Mouse (Mus musculus): ENCODE results near the gene Kcnj9. TPM values are rescaled to one million over a fixed set of nuclear protein-coding genes. Genes with fewer than 3 reads are reported as not detected.

Kcnj9 gene
- polyA plus RNA-seq (2015; fragmentation: Nextera tagmentation; extraction: Ambion mirVana), result 7.7 and 7.8 TPM in 2 replicates

GRCm38 (mm10) chr1:172329131-172329530 lies at the start of gene Kcnj9:
Gene Kcnj9, minus strand, starts transcription at chr1:172329318.
- H3K27me3 ChIP-seq (ENCODE audit: control insufficient read depth, insufficient read depth, low read depth, low read length), result no peaks in the 10 kb centered on the region; the same call in 1 of the 2 replicates
- peak within 1 kb of the TSS; percentile 61 for H3K9ac ChIP-seq (ENCODE audit: low read depth, low read length)
- WGBS, result 9% methylated on average over 9 of the region's 9 CpGs
- H3K9me3 ChIP-seq (replicated peaks; ENCODE audit: control insufficient read depth, low read length, poor library complexity, severe bottlenecking), result no peaks in the 10 kb centered on the region
- no peaks in the 10 kb centered on the region for H3K36me3 ChIP-seq (ENCODE audit: control insufficient read depth, insufficient read depth, low read length)
- peak within 1 kb of the TSS; percentile 45 for H3K4me3 ChIP-seq (ENCODE audit: low read depth, low read length)
- ATAC-seq, result peak; percentile 94
- peak within 1 kb of the TSS; percentile 79 for H3K4me2 ChIP-seq (ENCODE audit: low read length)
- peaks cover 17% of the 10 kb centered on the region for H3K4me1 ChIP-seq (ENCODE audit: control insufficient read depth, insufficient read depth, low read length)
- H3K27ac ChIP-seq (ENCODE audit: low read length), result peak within 1 kb of the TSS; percentile 66

DNA sequence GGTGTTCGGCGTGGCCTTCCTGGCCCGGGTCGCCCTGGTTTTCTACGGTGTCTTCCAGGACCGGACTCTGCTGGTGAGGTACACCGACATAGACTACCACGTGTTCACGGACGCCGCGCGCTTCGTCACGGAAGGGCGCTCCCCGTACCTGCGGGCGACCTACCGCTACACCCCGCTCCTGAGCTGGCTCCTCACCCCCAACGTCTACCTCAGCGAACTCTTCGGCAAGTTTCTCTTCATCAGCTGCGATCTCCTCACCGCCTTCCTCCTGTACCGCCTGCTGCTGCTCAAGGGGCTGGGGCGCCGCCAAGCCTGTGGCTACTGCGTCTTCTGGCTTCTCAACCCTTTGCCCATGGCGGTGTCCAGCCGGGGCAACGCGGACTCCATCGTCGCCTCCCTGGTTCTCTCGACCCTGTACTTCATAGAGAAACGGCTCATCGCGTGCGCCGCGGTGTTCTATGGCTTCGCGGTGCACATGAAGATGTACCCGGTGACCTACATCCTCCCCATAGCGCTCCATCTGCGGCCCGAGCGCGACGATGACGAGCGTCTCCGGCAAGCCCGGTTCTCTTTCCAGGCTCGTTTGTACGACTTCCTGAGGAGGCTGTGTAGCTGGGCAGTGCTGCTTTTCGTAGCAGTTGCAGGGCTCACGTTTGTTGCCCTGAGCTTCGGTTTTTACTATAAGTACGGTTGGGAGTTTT lies 47.8 kb upstream of the Kcnj9 start:
- Histone ChIP-seq H3K4me3 (ENCODE audit: low read depth, low read length) (peak overlapping the region; percentile 95), H3K36me3 (ENCODE audit: control insufficient read depth, insufficient read depth, low read length) (peaks cover 13% of the 10 kb centered on the region; the same call in 1 of the 2 replicates), H3K27ac (ENCODE audit: low read length) (peak overlapping the region; percentile 80), H3K27me3 (ENCODE audit: control insufficient read depth, insufficient read depth, low read depth, low read length) (no peaks in the 10 kb centered on the region), H3K9ac (ENCODE audit: low read depth, low read length) (peak overlapping the region; percentile 92), H3K4me2 (ENCODE audit: low read length) (peak overlapping the region; percentile 97), H3K9me3 (replicated peaks; ENCODE audit: control insufficient read depth, low read length, poor library complexity, severe bottlenecking) (no peaks in the 10 kb centered on the region), H3K4me1 (ENCODE audit: control insufficient read depth, insufficient read depth, low read length) (peaks cover 39% of the 10 kb centered on the region)
- no peak; the same call in none of the 2 replicates for ATAC-seq
- 3% methylated on average over 62 of the region's 62 CpGs for WGBS

- H3K4me1 ChIP-seq (ENCODE audit: control insufficient read depth, insufficient read depth, low read length), result peaks cover 37% of the 10 kb centered on the region
- peak within 1 kb of the TSS; percentile 92 for H3K9ac ChIP-seq (ENCODE audit: low read depth, low read length)
Observed at GRCm38 (mm10) chr1:172376198-172376667, 47.1 kb upstream of the Kcnj9 start, which contains the start of gene Pigm. Gene Pigm, plus strand, starts transcription at chr1:172376546.

GRCm38 (mm10) chr1:172368768-172369418 lies 39.8 kb upstream of the Kcnj9 start:
- peak; percentile 29; the same call in 1 of the 2 replicates for ATAC-seq
- Histone ChIP-seq H3K27me3 (ENCODE audit: control insufficient read depth, insufficient read depth, low read depth, low read length) (no peaks in the 10 kb centered on the region), H3K9ac (ENCODE audit: low read depth, low read length) (no peak overlapping the region), H3K27ac (ENCODE audit: low read length) (no peak overlapping the region), H3K4me1 (ENCODE audit: control insufficient read depth, insufficient read depth, low read length) (no peaks in the 10 kb centered on the region), H3K4me3 (ENCODE audit: low read depth, low read length) (no peak overlapping the region), H3K4me2 (ENCODE audit: low read length) (peak overlapping the region; percentile 33), H3K9me3 (replicated peaks; ENCODE audit: control insufficient read depth, low read length, poor library complexity, severe bottlenecking) (no peaks in the 10 kb centered on the region), H3K36me3 (ENCODE audit: control insufficient read depth, insufficient read depth, low read length) (no peaks in the 10 kb centered on the region)
- WGBS, result 29% methylated on average over 23 of the region's 23 CpGs

More at GRCm38 (mm10) chr1:172376198-172376667, 47.1 kb upstream of the Kcnj9 start, which contains the start of gene Pigm:
- no peaks in the 10 kb centered on the region for H3K9me3 ChIP-seq (replicated peaks; ENCODE audit: control insufficient read depth, low read length, poor library complexity, severe bottlenecking)
- peak; percentile 99 for ATAC-seq
- H3K36me3 ChIP-seq (ENCODE audit: control insufficient read depth, insufficient read depth, low read length), result peaks cover 11% of the 10 kb centered on the region; the same call in 1 of the 2 replicates
- peak within 1 kb of the TSS; percentile 95 for H3K4me3 ChIP-seq (ENCODE audit: low read depth, low read length)
- WGBS, result under 1% methylated on average over 38 of the region's 39 CpGs
- peak within 1 kb of the TSS; percentile 97 for H3K4me2 ChIP-seq (ENCODE audit: low read length)
- peak within 1 kb of the TSS; percentile 80 for H3K27ac ChIP-seq (ENCODE audit: low read length)
- no peaks in the 10 kb centered on the region for H3K27me3 ChIP-seq (ENCODE audit: control insufficient read depth, insufficient read depth, low read depth, low read length)

- Histone ChIP-seq H3K4me2 (ENCODE audit: low read length) (no peak overlapping the region), H3K4me1 (ENCODE audit: control insufficient read depth, insufficient read depth, low read length) (no peaks in the 10 kb centered on the region), H3K4me3 (ENCODE audit: low read depth, low read length) (no peak overlapping the region), H3K36me3 (ENCODE audit: control insufficient read depth, insufficient read depth, low read length) (no peaks in the 10 kb centered on the region), H3K9me3 (replicated peaks; ENCODE audit: control insufficient read depth, low read length, poor library complexity, severe bottlenecking) (no peaks in the 10 kb centered on the region), H3K9ac (ENCODE audit: low read depth, low read length) (no peak overlapping the region), H3K27ac (ENCODE audit: low read length) (no peak overlapping the region), H3K27me3 (ENCODE audit: control insufficient read depth, insufficient read depth, low read depth, low read length) (no peaks in the 10 kb centered on the region)
- peak; percentile 43; the same call in 1 of the 2 replicates for ATAC-seq
- WGBS, result 7% methylated on average over 6 of the region's 6 CpGs
Observed at GRCm38 (mm10) chr1:172364684-172365083, 35.6 kb upstream of the Kcnj9 start.

DNA sequence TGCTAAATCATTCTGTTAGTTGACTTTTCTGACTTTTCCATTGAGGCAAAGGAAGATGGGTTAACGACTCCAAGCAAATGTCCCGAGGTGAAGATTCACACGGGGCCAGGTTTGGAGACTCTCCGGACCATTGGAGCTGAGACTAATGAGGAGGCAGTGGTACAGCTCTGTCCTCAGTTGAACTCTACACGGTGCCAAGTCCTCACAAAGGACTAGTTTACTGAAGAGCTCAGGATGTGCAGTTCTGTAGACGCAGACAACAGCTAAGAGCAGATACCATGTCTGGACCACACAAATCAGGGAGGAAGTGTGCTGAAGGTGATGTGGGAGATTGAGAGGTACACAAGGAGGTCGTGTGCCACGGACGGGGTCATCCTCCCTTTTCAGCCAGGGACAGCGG lies 29.2 kb upstream of the Kcnj9 start:
- H3K9ac ChIP-seq (ENCODE audit: low read depth, low read length), result no peak overlapping the region
- H3K27ac ChIP-seq (ENCODE audit: low read length), result no peak overlapping the region
- H3K36me3 ChIP-seq (ENCODE audit: control insufficient read depth, insufficient read depth, low read length), result no peaks in the 10 kb centered on the region
- no peaks in the 10 kb centered on the region for H3K9me3 ChIP-seq (replicated peaks; ENCODE audit: control insufficient read depth, low read length, poor library complexity, severe bottlenecking)
- peaks cover 9% of the 10 kb centered on the region for H3K4me1 ChIP-seq (ENCODE audit: control insufficient read depth, insufficient read depth, low read length)
- H3K4me2 ChIP-seq (ENCODE audit: low read length), result no peak overlapping the region
- 64% methylated on average over 10 of the region's 10 CpGs for WGBS
- no peaks in the 10 kb centered on the region for H3K27me3 ChIP-seq (ENCODE audit: control insufficient read depth, insufficient read depth, low read depth, low read length)
- H3K4me3 ChIP-seq (ENCODE audit: low read depth, low read length), result no peak overlapping the region
- ATAC-seq, result no peak

DNA sequence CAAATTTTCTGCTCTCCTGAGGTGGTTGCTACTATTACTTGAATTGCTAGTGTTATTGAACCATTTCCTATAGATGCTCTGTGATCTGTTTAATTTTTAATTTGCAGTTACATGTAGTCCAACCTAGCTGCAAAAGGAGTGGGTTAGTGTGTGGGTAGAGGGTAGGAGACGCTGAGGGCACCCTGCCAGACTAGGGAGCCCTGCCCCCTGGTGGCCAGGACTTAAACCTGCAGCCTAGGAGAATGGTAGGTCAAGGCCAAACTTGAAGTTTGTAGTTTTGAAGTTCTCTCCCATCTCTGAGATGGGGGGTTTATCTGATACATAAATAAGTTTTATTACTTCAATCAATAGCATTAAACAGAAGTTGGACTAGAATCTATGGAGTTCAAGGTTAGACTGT lies 28.4 kb upstream of the Kcnj9 start:
- no peak overlapping the region for H3K27ac ChIP-seq (ENCODE audit: low read length)
- peaks cover 9% of the 10 kb centered on the region for H3K4me1 ChIP-seq (ENCODE audit: control insufficient read depth, insufficient read depth, low read length)
- no peaks in the 10 kb centered on the region for H3K36me3 ChIP-seq (ENCODE audit: control insufficient read depth, insufficient read depth, low read length)
- H3K9ac ChIP-seq (ENCODE audit: low read depth, low read length), result no peak overlapping the region
- H3K4me2 ChIP-seq (ENCODE audit: low read length), result no peak overlapping the region
- no peak for ATAC-seq
- 12% methylated on average over 1 of the region's 1 CpGs for WGBS
- no peak overlapping the region for H3K4me3 ChIP-seq (ENCODE audit: low read depth, low read length)
- no peaks in the 10 kb centered on the region for H3K27me3 ChIP-seq (ENCODE audit: control insufficient read depth, insufficient read depth, low read depth, low read length)
- no peaks in the 10 kb centered on the region for H3K9me3 ChIP-seq (replicated peaks; ENCODE audit: control insufficient read depth, low read length, poor library complexity, severe bottlenecking)

GRCm38 (mm10) chr1:172355336-172355735 lies 26.2 kb upstream of the Kcnj9 start:
- H3K36me3 ChIP-seq (ENCODE audit: control insufficient read depth, insufficient read depth, low read length), result no peaks in the 10 kb centered on the region
- WGBS, result 7% methylated on average over 3 of the region's 3 CpGs
- no peak overlapping the region for H3K4me3 ChIP-seq (ENCODE audit: low read depth, low read length)
- no peak overlapping the region for H3K4me2 ChIP-seq (ENCODE audit: low read length)
- no peaks in the 10 kb centered on the region for H3K9me3 ChIP-seq (replicated peaks; ENCODE audit: control insufficient read depth, low read length, poor library complexity, severe bottlenecking)
- no peak overlapping the region for H3K9ac ChIP-seq (ENCODE audit: low read depth, low read length)
- peaks cover 12% of the 10 kb centered on the region for H3K4me1 ChIP-seq (ENCODE audit: control insufficient read depth, insufficient read depth, low read length)
- peak; percentile 54 for ATAC-seq
- peak overlapping the region; percentile 64; the same call in 1 of the 2 replicates for H3K27ac ChIP-seq (ENCODE audit: low read length)
- no peaks in the 10 kb centered on the region for H3K27me3 ChIP-seq (ENCODE audit: control insufficient read depth, insufficient read depth, low read depth, low read length)

DNA sequence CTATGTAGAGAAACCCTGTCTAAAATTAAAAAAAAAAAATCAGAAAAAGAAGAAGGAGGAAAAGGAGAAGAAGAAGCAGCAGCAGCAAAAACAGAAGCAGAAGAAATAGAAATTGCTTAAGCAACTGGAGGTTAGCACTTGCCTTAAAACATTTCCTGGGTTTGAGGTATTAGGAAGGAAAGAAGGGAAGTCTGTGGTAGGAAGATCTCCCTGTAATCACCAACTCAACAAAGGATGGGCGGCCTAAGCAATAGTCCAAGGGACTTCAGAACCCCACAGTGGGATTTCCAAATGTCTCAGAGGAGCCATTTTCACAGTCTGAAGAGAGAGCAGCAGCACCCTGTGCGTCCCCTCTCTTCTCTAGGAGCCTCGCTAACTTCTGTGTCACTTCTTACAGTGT lies 23.3 kb upstream of the Kcnj9 start:
- peaks cover 19% of the 10 kb centered on the region for H3K4me1 ChIP-seq (ENCODE audit: control insufficient read depth, insufficient read depth, low read length)
- H3K4me2 ChIP-seq (ENCODE audit: low read length), result no peak overlapping the region
- H3K4me3 ChIP-seq (ENCODE audit: low read depth, low read length), result no peak overlapping the region
- no peaks in the 10 kb centered on the region for H3K36me3 ChIP-seq (ENCODE audit: control insufficient read depth, insufficient read depth, low read length)
- H3K9ac ChIP-seq (ENCODE audit: low read depth, low read length), result no peak overlapping the region
- 90% methylated on average over 3 of the region's 3 CpGs for WGBS
- no peak for ATAC-seq
- no peak overlapping the region for H3K27ac ChIP-seq (ENCODE audit: low read length)
- no peaks in the 10 kb centered on the region for H3K27me3 ChIP-seq (ENCODE audit: control insufficient read depth, insufficient read depth, low read depth, low read length)
- no peaks in the 10 kb centered on the region for H3K9me3 ChIP-seq (replicated peaks; ENCODE audit: control insufficient read depth, low read length, poor library complexity, severe bottlenecking)

All from midbrain, embryonic 16.5 days (tissue).